Mouse (Mus musculus) liver, adult 2 months (tissue): ENCODE data around the gene Atad3a. TPM values are rescaled to one million over a fixed set of nuclear protein-coding genes. Genes with fewer than 3 reads are reported as not detected.

Experiments used
- DNase-seq: peaks from one replicate; pipeline ENCODE4 v3.0.0-alpha.2; 2011; ENCODE audit warnings: low read depth, low spot score; ENCODE audit errors: extremely low read depth
- H3K27ac ChIP-seq: fragments of 200-500 bp; replicated peaks from 2 replicates; pipeline ENCODE4 v1.5.1; 2012; ENCODE audit warnings: low read depth, mild to moderate bottlenecking, control low read depth, inconsistent platforms, low read length; ENCODE audit not compliant: insufficient read depth
- H3K27me3 ChIP-seq: fragments of 200-500 bp; 2 replicates; pipeline ENCODE4 v1.6.1; 2012; ENCODE audit warnings: mild to moderate bottlenecking, moderate library complexity, low read length, inconsistent platforms; ENCODE audit not compliant: control insufficient read depth, insufficient read depth
- H3K36me3 ChIP-seq: fragments of 200-500 bp; 2 replicates; pipeline ENCODE4 v1.6.1; 2012; ENCODE audit warnings: low read length, inconsistent platforms; ENCODE audit not compliant: control insufficient read depth, insufficient read depth
- H3K4me1 ChIP-seq: fragments of 200-500 bp; 2 replicates; pipeline ENCODE4 v1.6.1; 2011; ENCODE audit warnings: low read length; ENCODE audit not compliant: control insufficient read depth, insufficient read depth
- H3K4me3 ChIP-seq: fragments of 200-500 bp; 2 replicates; pipeline ENCODE4 v1.5.1; 2011; ENCODE audit warnings: low read depth, mild to moderate bottlenecking, control low read depth, low read length, moderate library complexity; ENCODE audit not compliant: insufficient read depth
- H3K79me2 ChIP-seq: fragments of 200-500 bp; 2 replicates; pipeline ENCODE4 v1.6.1; 2012; ENCODE audit warnings: inconsistent platforms, mild to moderate bottlenecking, low read length, moderate library complexity; ENCODE audit not compliant: control insufficient read depth, insufficient read depth
- H3K9ac ChIP-seq: fragments of 200-500 bp; 2 replicates; pipeline ENCODE4 v1.6.1; 2012; ENCODE audit warnings: low read depth, mild to moderate bottlenecking, control low read depth, inconsistent platforms, low read length
- CTCF ChIP-seq: fragments of 200-500 bp; IDR thresholded peaks from 2 replicates; pipeline ENCODE4 v1.5.1; 2011; ENCODE audit warnings: low read depth, low read length, control low read depth
- POLR2A ChIP-seq: fragments of 200-500 bp; IDR thresholded peaks from 2 replicates; pipeline ENCODE4 v1.6.1; 2011; ENCODE audit warnings: low read length, control low read depth; ENCODE audit not compliant: insufficient read depth; ENCODE audit errors: extremely low read depth
- WGBS: fragments of 180-500 bp; shearing (Covaris S2); methylation state at CpG from one replicate; pipeline ENCODE4 v1.1.7; 2018; 5-methylcytosine and 5-hydroxymethylcytosine counted together
- polyA plus RNA-seq: library from polyadenylated mRNA; depleted of rRNA; stranded (reverse); fragments of >200 nt; gene quantifications from 2 replicates; pipeline ENCODE4 v1.2.3, GENCODE M21; 2012
- total RNA-seq: library from RNA; depleted of rRNA; stranded (reverse); fragments of >200 nt; gene quantifications from 2 replicates; pipeline ENCODE4 v1.2.3, GENCODE M21; 2014

Atad3a gene
- total and polyA plus RNA-seq, 2 experiments, result 54.5 to 129 TPM

- Histone ChIP-seq H3K27me3 (no peaks in the 10 kb centered on the region), H3K4me1 (peaks cover 9% of the 10 kb centered on the region; the same call in 1 of the 2 replicates), H3K79me2 (peaks cover 10% of the 10 kb centered on the region; the same call in 1 of the 2 replicates), H3K4me3 (no peak overlapping the region), H3K36me3 (no peaks in the 10 kb centered on the region), H3K9ac (no peak overlapping the region), H3K27ac (no peak overlapping the region)
- WGBS, result 20% methylated on average over 3 of the region's 3 CpGs
- DNase-seq, result peak; percentile 89
- TF ChIP-seq CTCF (no peak), POLR2A (no peak)
Observed at GRCm38 (mm10) chr4:155762357-155762756, 1.5 kb upstream of the Atad3a start.

GRCm38 (mm10) chr4:155761356-155762099 is 635 bp upstream of the Atad3a start:
- H3K79me2 ChIP-seq, result peaks cover 10% of the 10 kb centered on the region; the same call in 1 of the 2 replicates
- peak; percentile 68 for DNase-seq
- 2% methylated on average over 28 of the region's 28 CpGs for WGBS
- H3K4me1 ChIP-seq, result peaks cover 9% of the 10 kb centered on the region; the same call in 1 of the 2 replicates
- no peaks in the 10 kb centered on the region for H3K27me3 ChIP-seq
- peak overlapping the region; percentile 72 for H3K9ac ChIP-seq
- H3K27ac ChIP-seq, result peak overlapping the region; percentile 78
- H3K4me3 ChIP-seq, result peak overlapping the region; percentile 62
- peaks cover 2% of the 10 kb centered on the region; the same call in 1 of the 2 replicates for H3K36me3 ChIP-seq
- TF ChIP-seq CTCF (no peak), POLR2A (no peak)

- Histone ChIP-seq H3K9ac (peak overlapping the region; percentile 82), H3K4me3 (peak overlapping the region; percentile 76), H3K27me3 (no peaks in the 10 kb centered on the region), H3K79me2 (peaks cover 10% of the 10 kb centered on the region; the same call in 1 of the 2 replicates), H3K27ac (peak overlapping the region; percentile 85), H3K4me1 (peaks cover 9% of the 10 kb centered on the region; the same call in 1 of the 2 replicates), H3K36me3 (peaks cover 15% of the 10 kb centered on the region)
- under 1% methylated on average over 10 of the region's 10 CpGs for WGBS
- TF ChIP-seq CTCF (0 out of 2 replicates have a peak, but pooled peaks have one; percentile 12), POLR2A (no peak)
- DNase-seq, result peak; percentile 44
Observed at GRCm38 (mm10) chr4:155759862-155760612, 856 bp downstream of the Atad3a start.

GRCm38 (mm10) chr4:155757011-155757410 is 3.9 kb downstream of the Atad3a start:
- Histone ChIP-seq H3K79me2 (peaks cover 10% of the 10 kb centered on the region; the same call in 1 of the 2 replicates), H3K27me3 (no peaks in the 10 kb centered on the region), H3K4me1 (peaks cover 9% of the 10 kb centered on the region; the same call in 1 of the 2 replicates), H3K9ac (no peak overlapping the region), H3K4me3 (no peak overlapping the region), H3K27ac (no peak overlapping the region), H3K36me3 (peaks cover 35% of the 10 kb centered on the region)
- WGBS, result 95% methylated on average over 12 of the region's 12 CpGs
- DNase-seq, result no peak
- TF ChIP-seq POLR2A (no peak), CTCF (no peak)

- Histone ChIP-seq H3K4me3 (no peak overlapping the region), H3K27ac (no peak overlapping the region), H3K36me3 (peaks cover 62% of the 10 kb centered on the region), H3K9ac (no peak overlapping the region), H3K4me1 (no peaks in the 10 kb centered on the region), H3K79me2 (no peaks in the 10 kb centered on the region), H3K27me3 (no peaks in the 10 kb centered on the region)
- DNase-seq, result no peak
- TF ChIP-seq POLR2A, result no peak
- TF ChIP-seq CTCF, result no peak
- WGBS, result 92% methylated on average over 17 of the region's 17 CpGs
Observed at GRCm38 (mm10) chr4:155746575-155747490, 14.1 kb downstream of the Atad3a start.
